Mouse (Mus musculus) MEL-GATA-1-ER (cell line): ENCODE measurements around the gene Tsr2.

Experiments used
- DNase-seq: peaks from one replicate; pipeline ENCODE4 v3.0.0-alpha.2; 2012; ENCODE audit warnings: low read depth; ENCODE audit errors: extremely low read depth

The Tsr2 gene

DNA sequence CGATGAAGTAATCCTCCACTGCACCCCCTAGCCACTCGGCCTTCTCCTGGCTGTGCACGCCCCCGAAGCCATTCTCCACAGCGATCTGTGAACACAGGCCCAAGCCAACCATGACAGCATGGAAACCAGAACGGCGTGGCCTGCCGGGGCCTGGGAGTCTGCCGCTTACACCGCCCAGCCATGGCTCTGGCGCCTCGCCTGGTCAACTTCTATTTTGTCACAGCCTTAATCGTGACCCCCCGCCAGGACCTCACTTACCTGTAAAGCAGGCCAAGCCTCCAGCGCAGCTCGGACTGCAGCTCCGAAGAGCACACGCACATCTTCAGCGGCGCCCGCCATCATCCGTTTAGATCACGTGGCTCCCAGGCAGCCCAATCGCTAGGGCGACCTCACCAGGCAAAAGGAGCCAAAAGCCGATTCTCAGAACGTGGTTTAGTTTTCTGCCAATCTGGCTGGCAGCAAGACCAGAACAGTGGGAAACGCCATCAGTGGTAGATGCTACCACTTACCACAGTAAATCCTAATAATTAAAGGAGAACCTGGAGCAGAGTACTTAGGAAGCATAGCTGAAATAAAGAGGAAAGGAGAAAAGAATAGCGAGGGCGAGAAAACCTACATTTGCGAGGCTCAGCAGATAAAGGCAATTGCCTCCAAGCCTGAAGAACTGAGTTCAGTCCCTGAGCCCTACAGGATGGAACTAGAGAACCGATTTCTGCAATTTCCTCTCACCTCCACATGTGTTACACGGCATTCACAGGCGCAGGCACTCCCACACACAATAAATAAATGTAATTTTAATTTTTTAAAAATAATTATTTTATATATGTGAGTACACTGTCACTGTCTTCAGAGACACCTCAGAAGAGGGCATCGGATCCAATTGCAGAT lies at the start of gene Tsr2:
TSS of gene Tsr2 (minus strand) at position 373 of the 888 bp plus-strand sequence.
- DNase-seq: peak; percentile 83

DNA sequence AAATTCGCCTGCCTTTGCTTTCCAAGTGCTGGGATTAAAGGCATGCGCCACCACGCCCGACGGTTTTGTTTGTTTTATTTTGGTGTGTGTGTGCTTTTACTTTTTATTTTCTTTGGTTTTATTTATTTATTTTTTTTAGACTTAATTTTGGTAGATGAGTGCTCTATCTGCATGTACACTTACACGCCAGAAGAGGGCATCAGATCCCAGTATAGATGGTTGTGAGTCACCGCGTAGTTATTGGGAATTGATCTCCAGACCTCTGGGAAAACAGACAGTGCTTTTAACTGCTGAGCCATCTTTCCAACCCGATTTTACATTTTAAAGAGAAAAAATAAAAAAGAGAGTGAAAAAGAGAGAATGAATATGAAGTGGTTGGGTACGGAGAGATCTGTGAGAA lies 36.4 kb upstream of the Tsr2 start:
- DNase-seq: no peak

DNA sequence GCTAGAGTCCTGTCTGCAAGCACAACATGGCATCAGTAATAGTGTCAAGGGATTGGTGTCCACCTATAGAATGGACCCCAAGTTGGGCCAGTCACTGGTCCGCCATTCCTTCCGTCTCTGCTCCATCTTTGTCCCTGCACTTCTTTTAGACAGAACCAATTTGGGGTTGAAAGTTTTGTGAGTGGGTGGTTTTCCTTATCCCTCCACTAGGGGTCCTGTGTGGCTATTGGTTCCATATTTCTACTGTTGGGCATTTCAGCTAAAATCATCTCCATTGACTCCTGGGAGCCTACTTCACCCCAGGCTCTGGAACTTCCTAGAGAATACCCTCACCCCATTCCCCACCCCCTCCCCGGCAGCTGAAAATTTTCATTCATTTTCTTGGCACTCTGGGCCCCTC lies 34.1 kb upstream of the Tsr2 start:
- DNase-seq: no peak

DNA sequence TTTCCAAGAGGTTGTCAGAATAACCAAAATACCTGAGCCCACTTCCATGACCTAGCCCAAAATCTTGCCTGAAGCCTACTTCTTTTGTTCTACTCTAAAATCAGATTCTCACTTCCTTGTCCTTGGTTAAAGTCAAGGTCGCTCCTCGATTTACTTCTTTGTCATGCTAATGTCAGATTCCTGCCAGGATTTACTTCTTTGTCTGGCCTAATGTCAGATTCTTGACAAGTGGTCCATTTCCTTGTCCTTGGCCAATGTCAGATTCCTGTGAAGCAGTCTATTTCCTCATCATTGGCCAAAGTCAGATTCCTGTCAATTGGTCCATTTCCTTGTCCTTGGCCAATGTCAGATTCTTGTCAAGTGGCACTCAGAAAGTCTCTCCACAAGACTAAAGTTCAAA lies 27.6 kb upstream of the Tsr2 start:
- DNase-seq: no peak

DNA sequence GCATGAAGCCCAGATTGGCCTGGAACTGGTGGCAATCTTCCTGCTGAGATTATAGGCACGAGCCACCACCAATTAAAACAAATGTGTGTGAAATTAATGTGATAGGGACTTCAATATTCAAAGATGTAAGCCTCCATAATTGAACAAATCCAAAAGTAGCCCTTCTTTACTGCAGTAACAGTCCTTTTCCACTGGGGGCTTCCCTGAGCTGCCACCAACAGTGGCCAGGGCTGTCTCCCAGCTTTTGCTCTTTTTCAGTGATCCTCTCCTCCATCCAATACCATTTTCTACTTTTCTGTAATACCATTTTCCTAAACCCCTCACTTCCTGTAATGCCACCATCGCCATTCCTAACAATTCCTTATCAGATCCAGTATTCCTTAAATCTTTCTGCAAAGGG lies 21.1 kb upstream of the Tsr2 start:
- no peak for DNase-seq

DNA sequence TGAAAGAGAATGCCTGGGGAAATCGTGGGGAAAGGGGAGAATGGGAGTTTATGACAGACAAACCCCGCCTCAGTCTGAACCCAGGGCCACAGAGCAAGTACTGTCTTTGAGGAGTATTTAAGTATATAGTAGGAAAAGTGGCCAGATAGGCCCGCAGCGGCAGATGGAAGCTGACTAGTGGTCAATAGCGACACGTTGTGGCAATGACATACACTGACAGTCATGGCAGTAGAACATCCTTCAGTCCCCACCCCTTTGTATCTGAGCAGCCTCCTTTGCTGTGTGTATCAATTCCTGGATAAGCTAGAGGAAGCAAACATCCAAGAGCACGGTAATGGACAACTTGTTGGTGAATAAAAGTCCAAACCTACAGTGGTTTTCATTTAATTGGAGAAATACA lies 20.5 kb upstream of the Tsr2 start:
- DNase-seq: peak; percentile 36

DNA sequence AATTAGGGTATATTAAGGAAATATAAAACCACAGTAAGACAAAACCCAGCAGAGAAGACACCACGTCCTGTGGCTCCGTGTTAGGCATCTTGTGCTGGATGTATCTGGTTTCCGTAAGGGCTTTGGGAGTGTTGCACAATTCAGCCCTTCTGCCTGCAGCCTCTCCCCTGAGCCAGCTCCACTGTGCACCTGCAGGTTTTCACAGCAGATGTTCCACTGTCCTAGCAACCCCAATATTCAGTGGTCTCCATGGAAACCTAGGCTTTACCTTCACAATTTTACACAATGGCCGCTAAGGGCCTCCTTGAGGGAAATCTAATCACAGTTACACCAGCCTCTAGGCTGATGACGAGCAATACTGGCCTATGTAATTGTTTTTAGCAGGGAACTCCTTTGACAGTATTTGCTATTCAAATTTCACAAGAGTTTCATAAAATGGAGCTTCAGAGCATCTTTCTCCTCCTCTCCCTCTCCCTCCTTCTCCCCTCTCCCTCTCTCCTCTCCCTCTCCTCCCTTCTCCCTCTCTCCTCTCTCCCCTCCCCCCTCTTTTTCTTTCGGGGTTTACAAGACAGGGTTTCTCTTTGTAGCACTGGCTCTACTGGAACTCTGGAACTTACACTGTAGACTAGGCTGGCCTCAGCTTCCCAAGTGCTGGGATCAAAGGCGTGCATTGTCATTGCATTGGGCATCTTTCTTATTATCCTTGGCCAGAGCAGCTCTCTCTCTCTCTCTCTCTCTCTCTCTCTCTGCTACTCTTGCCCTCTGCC lies 11.1 kb upstream of the Tsr2 start:
- no peak for DNase-seq

DNA sequence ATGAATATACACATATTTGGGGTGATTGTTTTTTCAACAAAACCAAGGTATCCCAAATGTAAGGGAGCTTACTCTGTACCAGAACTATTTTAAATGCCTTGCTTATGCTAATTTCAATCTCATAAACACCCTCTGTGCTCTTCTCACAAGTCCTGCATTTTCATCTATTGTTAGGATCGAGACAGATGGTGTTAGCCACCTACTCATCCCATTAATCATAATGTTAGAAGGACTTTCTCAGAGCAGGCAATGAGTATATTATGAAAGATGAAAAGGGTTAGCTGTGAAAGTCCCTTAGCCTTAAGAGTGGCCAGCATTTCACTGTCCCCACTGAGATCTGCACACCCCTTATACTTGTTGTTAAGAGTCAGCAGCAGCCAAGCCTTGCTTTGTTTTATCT lies 8.9 kb downstream of the Tsr2 start:
- no peak for DNase-seq

DNA sequence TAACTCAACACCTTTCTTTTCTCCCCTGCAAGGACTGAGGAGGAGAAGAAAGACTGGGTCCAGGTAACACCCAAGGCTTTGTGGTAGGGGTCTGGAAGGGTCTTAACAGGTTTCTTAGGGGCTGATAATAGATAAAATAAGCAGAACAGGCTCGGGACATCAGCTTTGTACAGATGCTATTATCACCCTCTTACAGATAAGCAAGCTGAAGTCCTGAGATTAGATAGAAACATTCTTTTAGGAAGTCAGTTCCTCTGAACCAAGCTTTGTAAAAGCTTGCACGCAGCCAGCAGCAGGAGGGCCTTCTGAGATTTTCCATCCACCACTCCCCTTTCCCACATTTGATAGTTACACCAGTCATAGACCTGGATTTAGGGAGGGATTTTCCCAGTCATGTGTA lies 10.7 kb downstream of the Tsr2 start:
- DNase-seq: no peak

DNA sequence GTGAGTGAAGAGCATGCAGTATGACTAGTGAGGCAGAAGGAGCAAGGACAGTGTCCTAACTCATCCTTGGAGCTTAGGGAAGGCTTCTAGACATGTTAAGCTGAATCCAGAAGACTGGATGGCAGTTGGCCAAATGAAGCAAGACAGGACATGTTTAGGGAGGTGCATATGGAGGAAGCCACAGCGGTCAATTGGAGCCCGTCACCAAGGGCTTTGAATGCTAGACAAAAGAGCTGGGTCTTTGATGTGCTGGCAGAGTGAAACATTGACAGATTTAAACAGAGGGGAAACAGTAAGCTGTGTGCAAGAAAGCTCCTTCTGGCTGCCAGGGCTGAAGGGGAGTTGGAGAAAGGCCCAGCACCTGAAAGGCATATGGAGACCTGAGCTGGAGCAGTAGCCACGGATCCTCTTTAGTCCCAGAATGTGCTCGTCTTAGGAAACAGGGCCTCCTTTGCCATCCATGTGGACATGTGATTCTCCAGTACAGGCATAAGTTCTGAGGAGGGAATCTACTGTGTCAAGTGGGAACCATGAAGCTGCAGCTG lies 19.3 kb downstream of the Tsr2 start:
- no peak for DNase-seq

DNA sequence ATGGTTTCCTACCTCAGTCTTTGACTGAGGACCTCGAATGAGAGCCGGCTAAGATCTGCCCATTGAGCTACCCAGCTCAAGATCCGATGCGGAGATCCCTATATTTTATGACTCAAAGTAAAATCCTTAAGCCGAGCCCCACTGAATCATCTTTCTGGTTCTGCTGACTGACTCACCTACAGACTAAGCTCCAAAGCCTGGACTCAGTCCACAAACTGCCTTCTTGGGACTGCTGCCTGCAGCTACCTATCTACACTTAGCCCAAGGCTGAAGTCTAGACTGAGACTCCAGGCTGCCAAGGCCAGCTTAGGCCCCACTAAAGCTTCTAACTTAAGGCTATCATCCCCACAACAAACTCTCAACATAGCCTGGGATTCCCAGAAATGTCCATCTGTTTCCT lies 20.3 kb downstream of the Tsr2 start:
- no peak for DNase-seq

DNA sequence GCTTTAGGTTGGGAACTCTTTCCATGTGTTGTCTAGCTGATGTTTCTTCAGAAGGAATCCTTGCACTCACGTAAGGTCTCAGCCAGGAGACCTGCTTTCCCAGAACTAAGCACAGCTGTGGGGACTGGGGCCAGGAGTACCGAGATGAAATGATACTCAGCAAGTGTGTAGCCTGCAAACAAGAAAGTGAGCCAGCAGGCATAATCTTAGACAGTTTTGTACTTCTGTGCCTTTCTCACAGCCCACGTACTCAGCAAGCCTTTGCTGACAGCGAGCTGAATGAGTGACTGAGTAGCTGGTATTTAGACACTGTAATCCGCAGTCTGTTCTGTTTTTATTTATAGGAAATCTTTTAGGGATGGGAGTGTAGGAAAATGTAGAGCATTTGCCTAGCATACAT lies 28.5 kb downstream of the Tsr2 start:
- DNase-seq: no peak

DNA sequence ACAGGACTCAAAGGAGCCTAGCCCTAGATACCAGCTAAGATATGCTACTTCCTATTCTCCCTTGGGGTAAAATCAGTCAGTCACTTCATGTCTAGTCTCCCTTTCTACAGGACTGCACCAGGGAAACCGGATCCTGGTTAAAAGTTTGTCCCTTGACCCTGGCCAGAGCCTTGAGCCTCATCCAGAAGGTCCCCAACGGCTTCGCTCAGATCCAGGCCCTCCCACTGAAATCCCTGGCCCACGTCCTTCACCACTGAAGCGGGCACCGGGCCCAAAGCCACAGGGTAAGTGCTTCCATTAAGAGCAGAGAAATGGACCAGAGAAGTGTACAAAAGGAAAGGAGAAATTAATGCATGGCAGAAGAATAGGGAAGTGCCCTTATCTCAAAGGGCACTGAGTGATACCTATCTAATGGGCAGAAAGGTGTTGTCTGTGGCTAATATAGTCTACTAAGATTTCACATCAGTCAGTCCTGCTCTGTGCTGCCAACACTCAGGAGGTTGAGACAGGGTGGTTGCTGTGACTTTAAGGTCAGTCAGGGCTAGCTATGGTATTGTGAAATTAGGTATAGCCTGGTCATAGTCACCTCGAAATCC lies 30.2 kb downstream of the Tsr2 start:
- DNase-seq: no peak

DNA sequence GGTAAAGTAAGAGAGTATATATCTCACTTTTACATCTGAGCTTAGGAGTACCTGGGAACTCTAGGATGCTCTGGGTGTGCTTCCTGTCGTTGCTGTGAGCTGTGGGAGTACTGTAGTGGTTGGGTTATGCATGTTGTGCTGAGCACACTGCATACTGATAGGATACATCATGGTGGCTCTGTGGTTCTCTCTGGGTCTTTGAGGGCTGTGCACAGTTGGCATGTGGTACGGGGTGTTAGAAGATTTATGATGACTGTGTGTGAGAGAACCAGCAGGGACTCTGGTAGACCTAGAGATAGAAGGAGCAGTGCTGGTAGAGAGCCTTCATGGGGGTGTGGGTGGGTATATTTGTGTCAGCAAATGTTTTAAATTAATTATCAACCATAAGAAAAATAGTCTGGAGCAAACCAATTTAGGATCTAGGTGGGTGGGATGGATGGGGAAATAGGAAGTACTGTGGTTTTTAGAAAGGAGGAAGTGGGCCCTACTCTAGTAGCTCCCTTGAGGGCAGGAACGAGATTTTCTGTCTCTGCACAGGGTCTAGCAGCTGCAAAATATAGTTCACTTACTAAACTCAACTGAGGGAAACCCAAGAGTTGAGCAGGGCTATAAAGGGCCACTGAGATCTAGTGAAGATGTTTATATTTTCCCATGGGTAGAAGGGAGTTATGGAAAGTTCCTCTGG lies 34.6 kb downstream of the Tsr2 start:
- peak; percentile 27 for DNase-seq

DNA sequence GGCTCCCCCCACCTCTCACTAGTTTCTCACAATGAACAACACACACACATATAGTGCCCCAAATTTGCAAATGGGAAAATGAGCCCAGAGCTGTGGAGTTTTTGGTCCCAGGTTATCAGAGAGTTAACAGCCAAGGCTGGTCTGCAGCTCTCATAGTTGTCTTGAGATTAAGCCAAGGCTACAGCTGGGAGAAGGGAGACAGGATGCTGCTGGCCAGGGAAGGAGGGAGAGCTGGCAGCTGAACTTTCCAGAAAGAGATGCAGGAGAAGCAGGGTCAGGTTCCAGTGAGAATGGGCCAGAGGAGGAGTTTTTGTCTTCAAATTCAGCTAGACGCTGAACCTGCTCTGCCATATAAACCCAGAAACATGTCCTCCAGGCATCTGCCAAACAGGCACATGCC lies 37.0 kb downstream of the Tsr2 start:
- no peak for DNase-seq

DNA sequence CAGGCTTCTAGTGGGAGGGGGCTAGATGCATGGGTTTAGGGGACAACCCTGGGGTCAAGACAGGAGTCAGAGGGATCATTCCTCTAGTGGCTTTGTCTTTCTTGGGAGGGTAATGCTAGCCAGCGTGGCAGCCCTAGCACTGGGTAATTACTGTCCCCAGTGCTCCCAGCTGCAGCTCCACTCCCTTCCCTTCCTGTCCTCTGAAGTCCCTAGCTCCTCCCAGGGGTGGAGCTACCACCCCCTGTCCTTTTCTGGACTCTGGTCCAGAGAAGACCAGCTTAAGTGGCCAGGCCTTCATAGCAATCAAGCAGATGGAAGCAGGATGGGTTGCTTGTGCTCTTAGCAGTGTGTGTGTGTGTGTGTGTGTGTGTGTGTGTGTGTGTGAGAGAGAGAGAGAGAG lies 40.8 kb downstream of the Tsr2 start:
- DNase-seq: no peak

DNA sequence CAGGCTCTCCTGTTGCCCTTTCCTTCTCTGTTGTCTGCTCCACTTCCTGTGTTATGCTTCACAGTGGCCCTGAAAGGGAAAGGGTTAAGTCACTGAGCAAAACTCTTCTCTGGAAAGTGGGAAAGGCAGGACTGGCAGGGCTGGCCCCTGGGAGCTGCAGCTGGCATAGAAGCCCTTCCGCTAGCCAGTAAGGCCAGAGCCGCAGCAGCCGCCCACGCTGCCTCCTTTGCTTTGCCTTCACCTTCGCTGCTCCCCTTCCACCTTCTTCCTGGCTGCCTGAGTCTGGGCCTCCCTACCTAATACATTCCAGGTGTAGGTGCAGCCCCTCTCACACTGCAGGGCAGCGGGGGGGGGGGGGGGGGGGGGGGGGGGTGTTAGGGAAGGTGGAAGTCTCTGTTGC lies 41.9 kb downstream of the Tsr2 start:
- DNase-seq: no peak

DNA sequence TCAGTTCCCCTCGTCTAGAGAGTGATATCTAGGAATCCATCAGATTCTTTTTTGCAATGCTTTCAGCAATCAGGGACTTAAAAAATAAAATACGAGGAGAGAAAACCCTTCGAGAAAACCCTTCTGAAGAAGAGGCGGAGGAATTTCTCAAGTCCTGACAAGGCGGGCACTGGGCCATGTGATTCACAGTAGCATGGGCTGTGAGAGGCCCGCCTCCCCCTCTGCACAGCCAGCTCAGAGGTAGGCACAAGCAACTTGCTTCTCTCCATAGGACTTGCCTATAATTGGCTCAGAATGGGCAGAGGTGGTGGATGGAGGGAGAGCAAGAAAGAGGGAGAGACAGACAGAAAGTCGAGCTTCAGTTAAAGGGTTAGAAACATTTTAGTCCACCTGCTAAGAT lies 46.0 kb downstream of the Tsr2 start:
- DNase-seq: no peak

DNA sequence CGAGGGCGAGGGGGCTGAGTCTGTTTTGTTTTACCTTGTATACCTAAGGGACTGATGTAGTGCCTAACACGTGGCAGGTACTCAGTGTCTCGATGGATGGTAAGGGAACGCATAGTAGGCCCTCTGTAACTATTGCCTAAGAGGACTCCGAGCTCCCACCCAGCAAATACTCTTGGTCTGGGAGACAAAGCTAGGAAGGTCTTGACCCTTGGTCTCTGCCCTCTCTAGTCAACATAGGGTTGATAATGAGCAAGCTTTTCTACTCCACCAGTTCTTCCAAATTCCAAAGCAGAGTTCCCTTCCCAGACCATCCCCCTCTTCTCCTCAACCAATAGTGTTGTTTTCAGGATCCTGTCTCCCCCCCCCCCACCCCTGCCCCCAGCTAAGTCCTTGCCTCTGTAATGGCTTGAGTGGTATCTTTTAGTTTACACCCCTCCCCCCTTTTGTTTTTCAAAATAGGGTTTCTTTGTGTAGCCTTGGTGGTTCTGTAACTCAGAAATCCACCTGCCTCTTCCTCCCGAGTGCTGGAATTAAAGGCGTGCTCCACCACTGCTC lies 46.6 kb downstream of the Tsr2 start:
- DNase-seq: no peak

DNA sequence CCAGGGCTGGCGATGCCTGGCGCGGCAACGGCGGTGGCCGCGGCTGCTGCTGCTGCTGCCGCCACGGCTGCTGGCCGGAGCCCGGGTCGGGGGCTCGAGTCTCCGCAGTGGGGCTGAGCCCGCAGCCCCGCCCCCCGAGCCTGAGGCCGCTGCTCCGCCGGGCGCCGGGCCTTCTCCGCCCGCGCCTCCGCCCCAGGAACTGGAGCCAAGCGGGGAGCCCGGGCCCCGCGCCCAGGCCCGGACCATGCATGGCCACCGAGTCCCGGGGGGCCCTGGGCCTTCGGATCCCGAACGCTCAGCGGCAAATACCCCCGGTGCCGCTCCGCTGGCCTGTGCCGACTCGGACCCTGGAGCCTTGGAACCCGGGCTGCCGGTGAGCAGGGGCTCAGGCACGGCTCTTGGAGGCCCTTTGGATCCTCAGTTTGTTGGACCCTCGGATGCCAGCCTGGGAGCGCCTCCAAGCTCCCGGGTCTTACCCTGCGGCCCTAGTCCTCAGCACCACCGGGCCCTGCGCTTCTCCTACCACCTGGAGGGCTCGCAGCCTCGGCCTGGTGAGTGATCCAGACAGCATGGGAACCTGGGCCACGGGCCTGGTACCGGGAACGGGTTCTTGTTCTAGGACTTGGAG lies 48.8 kb downstream of the Tsr2 start:
- DNase-seq: no peak
